Mouse (Mus musculus) left cerebral cortex, adult 8-10 months (tissue): ENCODE measurements at regions not wholly inside any gene's neighbourhood (a gene's known extent, or its start where the extent isn't known, plus 50 kb on each side); places are given as distances from the start of the nearest gene placed in this dataset.

Experiments
- DNase-seq, 2 experiments: peaks; one replicate each; pipeline ENCODE4 v3.0.0; 2022; ENCODE audit warnings: low spot score in 2 of 2

GRCm38 (mm10) chr14:105718676-105719441 lies 177.8 kb downstream of the Spry2 start:
- DNase-seq = peak in 1 of 2 experiments; percentile 52

GRCm38 (mm10) chr14:105717821-105718220 lies 178.8 kb downstream of the Spry2 start:
- DNase-seq = no peak

DNA sequence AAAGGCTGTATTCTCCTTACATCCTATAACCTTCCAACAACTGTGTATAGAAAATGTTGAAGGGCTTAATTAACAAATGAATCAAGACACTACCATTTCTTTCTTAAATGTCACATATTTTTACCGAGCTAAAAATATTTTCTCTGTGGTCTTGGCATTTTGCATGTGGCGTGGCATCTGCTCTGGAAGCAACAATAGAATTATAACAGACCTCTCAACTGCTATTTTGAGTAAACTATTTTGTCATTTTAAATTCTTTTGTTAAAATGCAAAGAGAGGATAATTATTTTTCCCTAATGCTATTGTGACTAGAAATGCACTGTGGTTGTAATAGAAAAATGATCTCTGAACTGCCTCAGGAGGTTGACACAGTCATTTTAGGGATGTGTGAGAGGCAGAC lies 187.9 kb downstream of the Spry2 start:
- no peak for DNase-seq

- no peak for DNase-seq
Measured at GRCm38 (mm10) chr14:105706756-105707155, 189.9 kb downstream of the Spry2 start.

GRCm38 (mm10) chr14:105698616-105699015 lies 198.0 kb downstream of the Spry2 start:
- DNase-seq = no peak

DNA sequence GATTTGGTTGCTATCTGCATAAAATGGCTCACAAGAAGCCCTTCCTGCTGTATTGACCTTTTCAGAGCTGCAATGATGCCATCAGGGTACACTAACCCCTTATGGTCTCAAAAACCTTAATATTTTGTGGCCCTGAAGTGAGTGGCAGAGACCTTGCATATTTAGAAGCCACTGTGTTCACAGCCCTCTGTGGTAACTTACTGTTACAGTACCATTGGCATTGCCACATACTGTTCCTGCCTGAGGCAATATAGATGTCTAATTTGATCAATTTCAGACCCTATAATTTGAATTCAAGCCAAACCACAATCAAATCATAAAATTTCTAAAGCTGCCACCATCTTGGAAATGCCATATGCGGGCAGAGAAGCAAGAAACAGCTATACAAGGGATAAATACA lies 198.5 kb downstream of the Spry2 start:
- DNase-seq = no peak

- DNase-seq = no peak
Measured at GRCm38 (mm10) chr14:105697398-105697797, 199.2 kb downstream of the Spry2 start.

DNA sequence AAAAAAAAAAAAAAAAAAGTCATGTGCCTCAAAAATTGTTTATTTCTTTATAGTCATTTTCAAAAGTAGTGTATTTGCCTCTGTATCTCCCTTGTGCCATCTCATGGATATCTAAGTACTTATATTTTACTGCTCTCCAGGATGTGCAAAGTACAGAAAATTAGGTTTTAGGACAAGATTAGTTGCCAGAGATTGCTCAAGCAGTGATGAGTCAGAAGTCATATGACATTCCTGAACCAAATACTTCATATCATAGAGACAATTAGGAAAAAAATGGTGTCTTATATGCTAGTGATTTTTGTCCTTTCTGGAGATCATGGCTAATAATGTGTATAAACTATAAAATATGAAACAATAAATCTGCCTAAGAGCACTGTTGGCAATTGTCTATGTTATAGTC lies 201.7 kb downstream of the Spry2 start:
- no peak for DNase-seq

DNA sequence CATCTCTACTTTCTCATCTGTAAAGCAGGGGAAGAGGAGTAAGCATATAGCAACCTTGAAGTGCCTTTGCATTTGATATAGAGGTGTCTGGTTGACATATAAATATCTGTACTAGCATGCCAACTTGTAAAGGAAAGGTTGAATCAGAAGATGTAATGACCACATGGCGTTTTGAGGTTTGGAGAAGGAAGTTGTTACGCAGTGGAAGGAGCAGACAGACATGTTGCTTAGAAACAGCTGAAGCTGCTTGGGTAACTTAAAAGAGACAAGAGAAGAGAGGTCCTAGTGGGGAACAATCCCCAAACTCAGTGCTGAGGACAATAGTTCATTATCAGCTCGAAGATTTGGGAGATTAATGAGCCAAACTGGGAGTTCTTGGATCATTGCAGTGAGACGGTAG lies 202.9 kb downstream of the Spry2 start:
- no peak for DNase-seq

- DNase-seq = no peak
Measured at GRCm38 (mm10) chr14:105684826-105685465, 211.7 kb downstream of the Spry2 start.

GRCm38 (mm10) chr14:105684329-105684728 lies 212.3 kb downstream of the Spry2 start:
- no peak for DNase-seq

GRCm38 (mm10) chr14:105676646-105676930 lies 220.0 kb downstream of the Spry2 start:
- DNase-seq = no peak

DNA sequence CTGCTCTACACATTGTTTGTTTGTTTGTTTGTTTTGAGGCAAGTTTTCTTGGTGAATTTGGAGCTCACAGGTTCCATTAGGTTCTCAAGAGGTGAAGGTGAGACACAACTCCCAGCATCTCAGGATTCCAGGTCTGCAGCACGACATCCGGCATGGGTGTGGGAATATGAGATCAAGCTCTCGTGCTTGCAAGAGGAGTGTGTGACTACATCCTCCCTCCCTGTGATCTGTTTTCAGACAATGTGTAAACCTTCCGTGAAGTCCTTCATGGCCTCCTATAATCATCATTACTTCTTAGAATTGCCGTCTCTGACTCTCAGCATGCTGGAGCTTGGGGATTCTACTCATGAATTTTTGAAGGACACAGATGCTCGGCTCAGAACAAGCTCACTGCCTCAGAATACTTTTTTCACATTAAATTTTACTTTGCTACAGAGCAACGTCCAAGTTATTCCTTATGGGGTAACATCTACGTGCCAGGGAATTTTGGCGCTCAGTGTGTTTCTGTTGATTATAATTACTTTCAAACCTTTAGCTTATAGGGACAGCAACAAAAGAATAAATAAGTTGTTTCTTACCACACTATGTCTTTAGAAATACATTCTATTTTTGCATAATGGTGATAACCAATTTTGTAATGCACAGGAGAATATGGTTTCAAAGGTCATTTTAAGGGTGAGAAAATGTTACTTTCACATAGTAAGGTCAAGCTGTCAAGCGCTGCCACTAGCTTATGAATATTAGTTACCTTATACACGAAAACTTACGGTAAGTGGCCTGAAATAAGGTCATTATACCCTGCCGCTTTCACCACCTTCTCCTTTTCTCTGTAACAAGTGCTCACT lies 220.6 kb downstream of the Spry2 start:
- DNase-seq = no peak

DNA sequence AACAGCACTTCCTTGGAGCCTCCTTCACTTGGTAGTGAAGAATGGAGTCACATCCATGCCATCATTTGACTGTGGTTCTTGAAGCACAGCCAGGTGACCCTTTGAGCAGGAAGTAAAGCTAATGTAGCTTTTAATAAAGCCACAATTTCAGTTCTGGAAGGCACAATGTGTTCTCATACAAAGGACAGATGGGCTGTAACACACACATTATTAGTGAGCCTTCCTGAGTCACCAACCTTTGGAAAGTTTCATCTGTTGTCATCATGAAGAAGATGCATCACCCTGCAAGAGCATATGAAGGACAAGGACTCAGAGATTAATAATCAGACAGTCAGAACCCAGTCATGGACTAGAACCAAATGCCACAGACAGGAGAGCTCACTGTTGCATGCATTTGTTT lies 221.6 kb downstream of the Spry2 start:
- DNase-seq = no peak

- peak in 1 of 2 experiments; percentile 94 for DNase-seq
Measured at GRCm38 (mm10) chr14:105668969-105669368, 227.7 kb downstream of the Spry2 start.

DNA sequence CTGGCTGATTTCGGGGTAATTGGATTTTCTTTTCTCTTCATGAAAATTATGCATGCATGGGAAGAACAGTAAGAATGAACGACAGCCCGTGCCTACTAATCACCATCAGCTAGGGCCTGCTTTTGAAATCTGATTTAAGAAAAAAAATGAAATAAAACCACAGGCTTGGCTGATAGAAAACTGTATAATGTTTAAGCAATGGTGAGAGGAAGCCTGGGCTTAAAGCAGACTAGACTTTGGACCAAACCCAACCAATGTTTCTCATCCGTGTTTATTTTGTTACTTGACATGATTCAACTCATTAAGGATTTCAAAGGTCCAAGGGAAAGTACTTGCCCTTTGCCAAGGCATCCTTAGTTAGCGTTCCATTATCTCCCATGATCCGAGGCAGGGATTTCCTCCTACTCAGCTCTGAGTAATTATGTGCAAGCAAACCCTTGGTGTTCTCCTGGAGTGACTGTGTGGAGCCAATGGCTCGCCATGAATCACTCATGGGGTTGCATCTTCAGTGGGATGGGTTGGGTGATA lies 231.9 kb downstream of the Spry2 start:
- no peak for DNase-seq

DNA sequence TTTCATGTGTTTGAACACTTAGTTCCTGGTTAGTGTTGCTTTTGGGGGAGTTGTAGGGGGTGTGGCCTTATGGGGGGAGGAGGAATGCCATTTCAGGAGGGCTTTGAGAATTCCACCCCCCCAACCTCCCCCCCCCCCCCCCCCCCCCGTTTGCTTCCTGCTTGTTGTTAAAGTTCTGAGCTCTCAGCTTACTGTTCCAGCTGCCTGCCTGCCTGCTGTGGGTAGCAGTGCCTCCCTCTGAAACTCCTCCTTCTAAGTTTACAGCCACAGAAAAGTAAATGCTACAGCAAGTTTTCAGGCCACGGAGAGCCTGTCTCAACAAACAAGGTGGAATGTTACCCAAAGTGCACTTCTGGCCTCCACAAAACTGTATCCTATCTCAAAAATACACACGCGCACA lies 233.1 kb downstream of the Spry2 start:
- DNase-seq = no peak

DNA sequence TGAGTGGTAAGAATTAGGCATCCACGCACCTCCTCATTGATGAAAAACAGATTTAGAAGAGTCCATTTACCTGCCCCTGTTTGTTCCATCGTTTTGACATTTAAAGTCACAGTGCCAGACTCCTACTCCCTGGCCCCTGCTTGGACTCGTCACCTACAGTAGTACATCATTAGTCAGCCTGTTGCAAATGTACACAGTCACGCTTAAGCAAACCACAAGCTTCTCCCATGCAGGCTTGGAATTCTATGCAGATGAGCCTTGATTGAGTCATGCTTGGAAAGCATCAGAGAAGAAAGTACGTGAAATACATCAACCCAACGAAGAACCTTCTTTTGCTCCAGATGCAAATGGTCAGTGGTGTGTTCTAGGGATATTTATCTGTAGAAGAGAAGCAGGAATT lies 233.8 kb downstream of the Spry2 start:
- no peak for DNase-seq

DNA sequence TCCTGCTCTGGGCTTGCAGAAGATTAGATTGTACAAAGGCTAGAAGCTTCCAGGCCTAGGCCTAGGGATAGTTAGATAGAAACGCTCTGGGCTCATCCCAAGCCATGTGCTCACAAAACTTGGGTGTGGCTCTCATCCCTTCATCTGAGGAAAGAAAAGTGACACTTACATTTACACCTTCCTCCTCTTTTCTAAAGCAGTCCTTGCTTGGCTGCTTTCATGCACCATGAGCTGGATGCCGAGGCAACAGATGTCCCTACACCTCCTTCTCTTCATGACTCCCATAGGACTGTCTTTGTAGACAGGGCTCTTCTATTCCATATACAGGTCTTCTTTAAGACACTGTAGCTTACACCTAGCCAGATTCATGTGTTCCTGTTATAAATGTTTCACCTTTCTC lies 238.3 kb downstream of the Spry2 start:
- DNase-seq = peak in 1 of 2 experiments; percentile 61

- no peak for DNase-seq
Measured at GRCm38 (mm10) chr14:105647166-105647565, 249.5 kb downstream of the Spry2 start.

- no peak for DNase-seq
Measured at GRCm38 (mm10) chr14:105644428-105644827, 252.2 kb downstream of the Spry2 start.

DNA sequence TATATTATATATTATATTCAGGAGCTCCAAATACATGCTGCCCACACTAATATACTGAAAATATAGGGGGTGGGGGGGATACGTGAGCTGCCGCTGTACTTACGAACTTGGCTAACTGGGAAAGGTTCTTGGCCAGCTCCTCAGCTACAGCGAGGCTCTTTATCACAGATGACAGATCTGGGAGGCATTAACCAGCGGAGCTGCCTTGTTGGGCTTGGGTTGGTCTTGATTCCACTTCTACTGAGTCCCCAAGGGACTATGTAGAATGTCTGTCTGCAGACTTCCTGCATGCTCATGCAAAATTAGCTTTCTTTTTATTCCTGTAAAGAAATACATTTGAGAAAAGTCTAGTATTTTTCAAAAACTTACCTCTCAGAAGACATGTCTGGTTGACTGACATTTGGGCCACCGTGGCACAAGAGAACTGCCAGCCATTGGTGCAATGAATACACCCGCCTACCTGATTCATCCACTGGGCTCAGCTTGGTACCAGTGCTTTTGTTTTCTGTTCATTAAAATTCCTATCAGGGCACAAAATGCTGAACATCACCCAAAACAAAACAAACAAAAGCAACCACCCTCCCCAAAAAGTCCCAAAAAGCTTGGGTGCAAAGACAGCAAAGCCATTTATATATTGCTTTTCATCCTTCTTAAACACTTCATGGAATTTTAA lies 253.2 kb downstream of the Spry2 start:
- DNase-seq = peak in 1 of 2 experiments; percentile 34
